Mouse (Mus musculus) adrenal gland, postnatal 36 days (tissue): ENCODE measurements around the gene Trim41. TPM values are rescaled to one million over a fixed set of nuclear protein-coding genes. Genes with fewer than 3 reads are reported as not detected.
"Not testable (repeated sequence)": the region's sequence is repeated elsewhere in the genome, so short reads cannot be mapped to it uniquely, and the experiment has no call there.

Source experiments
- DNase-seq, 2 experiments: peaks; one replicate each; pipeline ENCODE4 v3.0.0; 2021; ENCODE audit warnings: mixed read lengths in 1 of 2
- long read RNA-seq, 2 experiments: library from polyadenylated mRNA; stranded (forward); transcript quantifications; one replicate each; pipeline ENCODE4 v2.0.0; 2021; ENCODE audit warnings: borderline sequencing depth in 2 of 2
- total RNA-seq, 2 experiments: library from RNA; stranded (reverse); gene quantifications; 2 replicates each; pipeline ENCODE4 v1.2.3; 2021

The Trim41 gene
- 10 to 100 TPM; 32.9 to 45.2 TPM for total RNA-seq
- long read RNA-seq, experiment 1, partial matches to known transcripts: 8 of 9 reads
- long read RNA-seq, experiment 1, other reads (novel, unspliced or antisense): 1 of 9 reads
- long read RNA-seq, experiment 2, partial matches to known transcripts: 3 of 3 reads
- long read RNA-seq, experiment 2, other reads (novel, unspliced or antisense): 0 of 3 reads

DNA sequence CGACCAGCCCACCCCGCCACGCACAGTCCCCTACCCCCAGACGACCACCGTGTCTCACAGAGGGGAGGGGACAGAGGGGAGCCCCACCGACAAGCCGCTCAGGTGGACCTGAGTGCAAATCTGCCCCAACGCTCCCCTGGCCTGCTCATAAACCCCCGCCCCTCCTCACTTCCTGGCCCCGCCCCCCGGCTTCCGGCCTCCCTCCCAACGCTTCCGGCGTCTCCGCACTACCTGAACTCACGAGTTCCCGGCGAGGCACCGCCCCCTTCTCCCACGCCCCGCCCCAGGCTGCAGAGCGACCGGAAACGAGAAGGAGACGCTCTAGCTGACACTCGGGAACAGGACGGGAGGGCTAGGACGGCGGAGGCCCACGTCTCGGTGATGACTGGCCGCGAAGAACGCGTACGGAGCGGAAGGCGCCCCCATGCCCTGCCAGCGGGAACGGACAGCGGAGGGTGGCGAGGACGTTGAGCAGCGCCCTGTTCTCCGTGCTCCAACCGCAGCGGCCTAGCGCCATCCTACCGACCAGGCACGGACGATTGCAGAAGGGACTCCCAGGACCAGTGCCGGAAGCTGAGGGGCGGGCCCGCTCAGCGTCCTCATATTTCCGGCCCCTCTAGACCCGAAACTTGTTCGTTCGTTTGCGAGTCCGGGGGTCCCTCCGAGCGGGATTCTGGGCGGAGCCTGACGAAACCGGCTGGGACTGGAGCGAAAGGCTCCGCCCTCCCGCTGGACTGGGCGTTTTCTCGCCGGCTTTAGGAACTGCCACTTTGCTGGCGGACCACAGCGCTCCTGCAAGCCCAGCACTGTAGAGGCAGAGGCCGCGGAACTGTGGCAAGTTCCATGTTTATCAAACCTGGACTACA, at the start of gene Trim41:
Trim41 (minus strand) TSS at position 554 of the 866 bp plus-strand sequence.
- DNase-seq: peak; percentile 100

DNA sequence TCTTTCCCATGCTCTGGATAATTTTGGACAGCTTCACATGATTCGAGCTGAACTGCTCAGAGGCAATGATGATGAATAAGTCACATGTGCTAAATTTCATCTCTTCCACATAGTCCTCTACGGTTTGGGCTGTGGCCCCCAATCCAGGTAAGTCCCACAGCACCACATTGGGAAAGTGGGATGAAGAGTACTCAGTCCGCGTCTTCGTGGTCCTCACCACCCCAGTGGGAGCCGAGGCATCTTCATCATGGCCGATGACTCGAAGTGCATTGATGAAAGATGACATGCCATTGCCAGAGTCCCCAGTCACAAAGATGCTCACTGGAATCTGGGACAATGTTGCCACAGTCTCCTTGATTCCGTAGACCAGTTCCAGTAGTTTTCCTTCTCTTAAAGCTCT, 49.3 kb upstream of the Trim41 start:
- no peak for DNase-seq

DNA sequence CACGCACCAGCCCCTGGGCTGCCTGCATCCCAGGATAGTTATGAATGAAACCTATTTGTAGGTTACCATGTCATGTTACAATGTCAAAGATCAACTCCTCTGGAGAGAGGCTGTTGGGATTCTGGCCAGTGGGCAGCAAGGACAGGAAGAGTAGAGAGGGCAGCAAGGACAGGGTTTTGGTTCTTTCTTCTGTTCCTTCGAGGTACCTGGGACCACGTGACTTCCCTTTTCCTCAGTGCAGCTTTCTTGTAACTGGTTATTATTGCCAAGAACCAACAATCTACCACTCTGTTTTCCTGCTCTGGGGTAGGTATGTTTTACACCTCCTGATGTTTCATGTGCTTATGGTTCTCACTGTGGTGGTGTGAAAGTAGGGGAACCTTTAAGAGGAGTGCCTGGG, 46.7 kb upstream of the Trim41 start:
- no peak for DNase-seq

DNA sequence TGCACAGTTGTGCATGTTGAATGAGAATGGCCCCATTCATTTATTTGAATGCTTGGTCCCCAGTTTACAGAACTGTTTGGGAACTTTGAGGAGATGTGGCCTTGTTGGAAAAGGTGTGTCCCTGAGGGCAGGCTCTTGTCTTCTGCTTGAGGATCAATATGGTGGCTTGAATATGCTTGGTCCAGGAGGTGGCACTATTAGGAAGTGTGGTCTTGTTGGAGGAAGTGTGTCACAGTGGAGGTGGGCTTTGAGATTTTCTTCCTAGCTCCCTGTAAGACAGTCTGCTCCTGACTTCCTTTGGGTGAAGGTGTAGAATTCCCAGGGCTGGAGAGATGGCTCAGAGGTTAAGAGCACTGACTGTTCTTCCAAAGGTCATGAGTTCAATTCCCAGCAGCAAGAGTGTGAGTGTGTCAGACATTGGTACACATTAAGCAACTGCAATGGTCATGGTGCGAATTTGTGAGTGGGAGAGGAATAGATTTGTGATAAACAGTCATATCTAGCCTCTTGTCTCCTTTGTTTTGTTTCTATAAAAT, 45.7 kb upstream of the Trim41 start:
- DNase-seq: no peak

DNA sequence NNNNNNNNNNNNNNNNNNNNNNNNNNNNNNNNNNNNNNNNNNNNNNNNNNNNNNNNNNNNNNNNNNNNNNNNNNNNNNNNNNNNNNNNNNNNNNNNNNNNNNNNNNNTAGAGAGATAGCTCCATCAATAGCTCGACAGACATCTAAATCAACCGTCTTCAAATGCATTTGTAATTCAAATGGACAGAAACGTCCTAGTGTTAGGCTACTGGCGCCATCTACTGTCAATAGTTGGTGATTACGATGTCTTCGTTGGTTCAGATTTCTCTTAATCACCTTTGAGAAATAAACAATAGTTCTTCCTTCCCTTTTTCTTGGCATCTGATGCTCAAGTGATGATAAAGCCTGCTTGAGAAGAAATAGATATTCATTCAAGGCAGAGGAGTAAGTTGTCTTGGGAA, 41.9 kb upstream of the Trim41 start:
- peak; percentile 30 to 57 for DNase-seq

DNA sequence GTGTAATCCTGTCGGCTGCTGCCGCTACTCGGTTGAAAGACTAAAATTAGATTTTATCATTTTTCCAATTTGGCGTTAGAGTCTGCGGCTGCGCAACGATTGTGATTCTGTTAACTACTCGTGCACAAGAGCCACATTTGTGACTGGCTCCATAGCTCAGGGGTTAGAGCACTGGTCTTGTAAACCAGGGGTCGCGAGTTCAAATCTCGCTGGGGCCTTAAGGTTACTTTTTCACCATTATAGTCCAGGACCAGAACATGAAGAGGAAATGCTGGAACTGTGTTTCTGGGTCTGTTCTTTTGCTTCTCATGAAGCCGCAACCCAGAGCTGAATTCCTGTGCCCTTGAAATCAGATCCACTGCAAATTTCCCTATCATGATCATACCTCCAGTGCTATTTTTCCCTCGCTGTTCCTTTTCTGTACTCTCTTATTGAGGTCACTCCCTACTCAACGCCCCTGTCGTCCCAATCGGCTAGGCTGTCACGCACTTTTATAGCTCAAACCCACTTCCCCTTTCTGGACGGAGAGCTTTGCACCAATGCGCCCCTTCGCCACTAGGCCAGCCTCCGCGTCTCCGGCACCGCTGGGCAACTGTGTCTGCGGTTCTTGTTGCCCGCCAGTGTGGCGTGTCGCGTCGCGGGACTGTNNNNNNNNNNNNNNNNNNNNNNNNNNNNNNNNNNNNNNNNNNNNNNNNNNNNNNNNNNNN, 36.5 kb upstream of the Trim41 start:
- peak; percentile 86 to 91 for DNase-seq

DNA sequence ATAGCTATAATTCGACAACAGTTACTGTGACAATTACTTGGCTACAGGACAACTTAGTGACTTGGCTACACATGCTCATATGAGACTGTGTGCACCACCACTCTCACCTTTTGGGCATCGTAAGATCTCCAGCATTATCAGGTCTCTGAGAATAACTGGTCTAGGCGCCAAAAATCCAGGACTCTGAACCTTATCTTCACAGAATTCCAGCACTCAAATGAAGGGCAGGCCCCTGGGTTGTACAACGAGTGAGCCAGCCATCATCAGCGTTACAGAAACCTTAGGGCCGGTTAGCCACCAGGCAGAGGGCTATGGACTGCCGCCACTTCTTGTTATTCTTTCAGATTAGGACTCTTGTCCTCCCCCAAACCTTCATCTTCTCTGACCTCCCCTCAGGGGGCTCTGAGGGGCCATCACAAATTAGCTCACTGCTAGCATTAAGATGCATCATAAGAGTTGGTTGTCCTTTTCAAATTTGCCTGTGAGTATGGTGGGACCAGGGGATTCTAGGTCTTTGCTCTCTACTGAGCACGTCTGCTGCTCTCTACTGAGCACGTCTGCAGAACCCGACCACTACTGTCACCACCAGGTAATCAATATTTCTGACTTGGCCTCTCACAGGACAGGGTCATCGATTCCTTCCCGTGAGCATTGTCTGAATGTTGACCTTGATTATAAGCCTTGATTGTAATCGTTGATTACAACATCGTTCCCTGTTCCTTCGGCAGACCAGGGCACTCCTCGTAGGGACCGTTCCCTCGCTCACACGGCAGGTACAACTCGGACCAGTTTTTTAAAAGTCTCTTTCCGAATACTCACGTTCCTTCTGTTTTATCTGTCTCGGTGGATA, 35.7 kb upstream of the Trim41 start:
- DNase-seq: no peak

DNA sequence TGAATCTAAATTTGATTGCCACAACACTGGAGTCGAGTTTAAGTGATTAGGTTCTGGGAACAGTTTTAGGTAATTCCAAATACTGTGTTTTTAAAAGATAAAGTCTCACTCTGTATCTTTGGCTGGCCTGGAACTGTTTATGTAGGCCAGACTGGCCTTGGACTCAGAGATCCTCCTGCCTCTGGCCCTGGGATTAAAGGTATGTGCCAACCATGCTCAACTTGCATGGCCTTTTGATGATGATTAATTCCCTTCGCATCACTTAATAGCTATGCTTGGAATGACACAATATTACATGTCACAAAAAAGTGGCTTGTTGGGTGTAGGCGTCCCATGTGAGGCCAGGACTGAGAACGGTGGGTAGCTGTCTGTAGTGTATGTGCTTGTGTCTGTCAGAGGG, 35.0 kb upstream of the Trim41 start:
- DNase-seq: peak in 1 of 2 experiments; percentile 48

DNA sequence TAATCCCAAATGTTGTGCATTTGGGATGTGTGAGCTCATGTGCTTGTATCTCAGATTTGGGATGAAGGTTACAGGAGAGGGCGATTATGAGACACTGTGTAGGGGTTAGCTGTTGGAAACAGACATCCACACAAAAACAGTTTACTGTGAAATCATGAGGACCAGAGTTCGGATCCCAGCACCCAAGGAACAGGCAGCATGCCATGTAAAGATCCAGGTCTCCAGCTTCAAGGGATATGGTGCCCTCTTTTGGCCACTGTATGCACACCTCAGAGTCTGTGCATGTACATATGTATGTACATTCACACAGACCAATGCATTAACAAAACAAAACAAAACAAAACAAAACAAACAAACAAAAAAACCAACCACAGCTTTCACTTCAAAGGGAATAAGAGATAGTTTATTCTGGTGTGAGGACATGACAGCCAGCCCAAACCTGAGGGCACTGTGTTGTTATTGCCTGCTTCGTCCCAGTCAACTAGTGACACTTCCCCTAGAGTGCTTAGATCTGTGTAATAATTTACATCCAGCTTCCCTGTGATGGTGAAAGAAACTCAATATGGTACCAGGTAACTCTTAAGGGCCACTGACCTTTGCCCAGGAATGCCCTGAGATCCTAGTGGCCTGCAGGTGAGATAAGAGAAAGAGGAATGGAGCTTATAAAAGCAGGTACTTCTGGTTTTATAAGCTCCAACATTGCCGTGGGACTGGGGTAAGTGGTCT, 34.3 kb upstream of the Trim41 start:
- no peak for DNase-seq

DNA sequence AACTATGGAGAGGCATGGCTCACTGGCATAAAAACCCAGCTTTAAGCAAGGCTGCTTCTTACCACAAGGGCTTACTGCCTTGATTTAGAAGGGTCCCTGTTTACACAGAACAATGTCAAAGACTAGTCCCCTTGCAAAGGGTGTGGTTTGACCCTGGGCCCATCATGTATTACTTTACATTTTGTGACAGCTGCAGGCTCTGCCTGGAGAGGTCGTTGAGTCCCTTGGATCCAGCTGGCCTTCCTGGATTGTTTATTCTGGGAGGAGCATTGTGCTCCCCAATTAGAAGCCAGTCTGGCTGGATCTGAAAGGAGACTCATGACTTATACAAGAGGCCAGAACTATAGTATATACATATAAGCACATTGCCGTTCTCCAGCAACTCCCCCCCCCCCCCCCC, 33.1 kb upstream of the Trim41 start:
- no peak for DNase-seq

DNA sequence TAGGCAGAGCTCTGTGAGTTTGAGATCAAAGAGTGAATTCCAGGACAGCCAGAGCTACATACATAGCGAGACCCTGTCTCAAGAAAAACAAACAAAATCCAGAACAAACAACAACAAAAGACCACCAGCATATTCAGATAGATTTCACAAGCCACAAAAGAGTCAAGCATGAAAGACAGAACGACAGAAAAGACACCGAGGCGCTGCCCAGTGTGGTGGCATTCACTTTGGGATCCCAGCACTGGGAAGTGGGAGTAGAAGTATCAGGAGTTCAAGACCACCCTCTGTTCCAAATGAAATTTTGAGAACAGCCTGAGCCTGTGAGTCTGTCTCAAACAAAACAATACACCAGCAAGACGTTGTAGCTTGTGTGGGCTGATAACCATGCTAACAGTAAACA, 29.7 kb upstream of the Trim41 start:
- DNase-seq: no peak

DNA sequence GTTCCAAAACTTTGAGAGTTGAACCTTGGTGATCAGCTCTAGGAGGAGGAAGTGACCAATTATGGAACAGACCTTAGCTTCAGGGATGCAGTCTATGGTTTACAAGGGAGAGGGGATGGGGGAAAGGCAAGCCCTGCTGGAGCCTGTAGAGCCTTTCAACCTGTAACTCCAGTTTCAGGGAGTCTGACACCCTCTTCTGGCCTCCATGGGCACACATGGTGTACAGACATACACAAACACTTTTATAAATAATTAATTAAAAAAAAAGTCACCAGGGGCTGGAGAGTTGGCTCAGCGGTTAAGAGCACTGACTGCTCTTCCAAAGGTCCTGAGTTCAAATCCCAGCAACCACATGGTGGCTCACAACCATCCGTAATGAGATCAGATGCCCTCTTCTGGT, 29.2 kb upstream of the Trim41 start:
- DNase-seq: not testable (repeated sequence)

DNA sequence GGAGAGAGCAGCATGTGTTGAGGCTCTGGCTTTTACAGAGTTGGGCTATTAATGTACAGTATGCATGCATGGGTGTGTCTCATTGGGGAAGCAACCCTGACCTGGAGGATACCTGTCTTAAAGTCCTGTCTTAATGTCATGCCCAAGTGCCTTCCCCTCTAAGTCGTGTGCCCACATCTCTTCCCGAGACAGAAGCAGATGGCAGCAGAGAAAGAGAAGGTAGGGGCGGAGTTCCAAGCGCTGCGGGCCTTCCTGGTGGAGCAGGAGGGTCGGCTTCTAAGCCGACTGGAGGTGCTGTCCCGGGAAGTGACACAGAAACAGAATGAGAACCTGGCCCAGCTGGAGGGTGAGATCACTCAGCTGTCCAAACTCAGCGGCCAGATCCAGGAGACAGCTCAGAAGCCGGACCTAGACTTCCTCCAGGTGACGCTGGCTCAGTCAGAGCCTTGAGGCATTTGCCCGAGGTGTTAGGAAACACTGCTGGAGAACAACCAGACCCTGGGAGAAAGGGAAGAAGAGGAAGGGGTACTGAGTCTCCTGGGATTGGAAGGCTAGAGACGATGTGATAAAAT, 28.2 kb upstream of the Trim41 start:
- no peak for DNase-seq

DNA sequence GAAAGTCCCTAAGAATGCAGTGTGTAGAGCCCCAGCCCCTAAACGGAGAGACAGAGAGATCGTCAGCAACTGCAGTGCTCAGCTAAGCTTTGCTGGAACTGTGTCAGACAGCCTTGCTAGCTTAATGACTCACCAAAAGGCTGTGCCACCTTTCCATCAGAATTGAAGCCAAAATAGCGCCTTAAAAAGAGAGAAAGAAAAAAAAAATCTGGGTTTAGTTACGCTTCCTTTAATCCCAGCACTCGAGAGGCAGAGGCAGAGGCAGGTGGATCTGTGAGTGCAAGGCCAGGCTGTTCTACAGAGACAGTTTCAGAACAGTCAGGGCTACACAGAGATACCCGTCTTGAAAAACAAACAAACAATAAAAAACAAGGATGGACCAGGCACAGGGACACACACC, 27.2 kb upstream of the Trim41 start:
- peak in 1 of 2 experiments; percentile 56 for DNase-seq

DNA sequence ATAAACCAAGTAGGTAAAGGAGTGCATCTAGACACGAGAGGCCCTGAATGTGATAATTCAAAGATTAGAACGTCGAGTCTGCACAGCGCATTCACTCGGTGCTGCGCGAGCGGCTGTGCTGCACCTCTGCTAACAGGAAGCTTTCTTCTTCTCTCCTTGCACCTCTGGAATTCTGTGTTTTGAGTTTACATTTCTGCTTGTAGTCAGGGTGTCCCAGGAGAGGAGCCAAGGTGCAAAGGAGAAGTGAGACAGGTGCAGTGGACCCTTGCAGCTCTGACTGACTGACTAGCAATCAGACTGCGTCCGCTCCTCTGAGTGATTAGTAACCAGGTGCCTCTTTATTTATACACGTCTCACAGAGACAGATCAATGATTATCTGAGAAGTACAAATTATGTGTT, 26.0 kb upstream of the Trim41 start:
- DNase-seq: no peak

DNA sequence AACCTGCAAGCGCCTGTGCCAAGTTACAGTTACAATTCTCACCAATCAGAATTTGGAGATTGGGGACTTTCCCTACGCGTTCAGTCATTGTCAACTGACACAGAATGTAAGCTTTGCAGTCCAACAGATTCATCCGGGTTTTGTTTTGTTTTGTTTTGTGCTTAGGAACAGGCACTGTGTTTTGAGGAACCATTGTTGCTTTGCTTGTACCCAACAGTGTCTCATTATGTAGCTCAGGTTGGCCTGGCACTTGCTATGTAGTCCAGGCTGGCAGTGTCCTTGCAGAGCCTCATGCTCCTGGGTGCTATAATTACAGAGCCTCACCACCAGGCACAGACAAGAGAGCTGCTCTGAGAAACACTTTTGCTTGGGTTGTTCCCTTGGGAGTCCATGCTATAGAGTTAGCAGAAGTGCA, 25.2 kb upstream of the Trim41 start:
- no peak for DNase-seq

DNA sequence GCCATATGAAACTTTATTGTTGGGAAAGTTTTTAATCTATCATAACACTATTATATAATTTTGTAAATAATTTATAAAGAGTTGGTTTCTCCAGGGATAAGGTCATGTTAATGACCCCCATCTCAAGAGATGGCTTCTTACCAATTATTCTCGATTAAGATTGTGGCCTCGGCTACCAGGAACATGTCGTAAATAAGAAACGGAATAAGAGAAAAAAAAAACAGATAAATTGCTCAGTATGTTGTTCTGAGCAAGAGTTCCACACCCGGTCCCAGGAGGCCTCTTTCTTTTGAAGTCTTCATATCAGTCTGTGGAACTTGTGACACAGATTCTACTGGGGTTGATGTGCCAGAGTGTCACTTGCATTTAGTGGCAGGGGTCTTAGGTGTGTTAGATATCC, 24.1 kb upstream of the Trim41 start:
- no peak for DNase-seq

DNA sequence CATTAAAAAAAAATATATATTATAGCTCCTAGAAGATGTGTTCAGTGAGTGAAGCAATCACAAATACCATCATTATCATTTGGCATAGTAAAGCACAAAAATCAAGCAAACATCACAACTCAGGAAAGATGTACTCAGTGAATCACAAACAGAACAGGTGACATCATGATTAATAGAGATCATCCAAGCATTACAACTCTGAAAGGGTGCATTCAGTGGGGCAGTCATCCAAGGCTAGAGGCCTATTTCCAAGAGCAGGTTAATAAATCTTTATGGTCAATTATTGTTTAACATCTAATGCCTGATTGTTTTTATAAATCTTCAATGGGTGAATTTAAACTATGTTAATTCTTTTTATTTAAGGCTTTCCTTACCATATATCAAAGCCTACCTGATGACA, 23.7 kb upstream of the Trim41 start:
- no peak for DNase-seq

DNA sequence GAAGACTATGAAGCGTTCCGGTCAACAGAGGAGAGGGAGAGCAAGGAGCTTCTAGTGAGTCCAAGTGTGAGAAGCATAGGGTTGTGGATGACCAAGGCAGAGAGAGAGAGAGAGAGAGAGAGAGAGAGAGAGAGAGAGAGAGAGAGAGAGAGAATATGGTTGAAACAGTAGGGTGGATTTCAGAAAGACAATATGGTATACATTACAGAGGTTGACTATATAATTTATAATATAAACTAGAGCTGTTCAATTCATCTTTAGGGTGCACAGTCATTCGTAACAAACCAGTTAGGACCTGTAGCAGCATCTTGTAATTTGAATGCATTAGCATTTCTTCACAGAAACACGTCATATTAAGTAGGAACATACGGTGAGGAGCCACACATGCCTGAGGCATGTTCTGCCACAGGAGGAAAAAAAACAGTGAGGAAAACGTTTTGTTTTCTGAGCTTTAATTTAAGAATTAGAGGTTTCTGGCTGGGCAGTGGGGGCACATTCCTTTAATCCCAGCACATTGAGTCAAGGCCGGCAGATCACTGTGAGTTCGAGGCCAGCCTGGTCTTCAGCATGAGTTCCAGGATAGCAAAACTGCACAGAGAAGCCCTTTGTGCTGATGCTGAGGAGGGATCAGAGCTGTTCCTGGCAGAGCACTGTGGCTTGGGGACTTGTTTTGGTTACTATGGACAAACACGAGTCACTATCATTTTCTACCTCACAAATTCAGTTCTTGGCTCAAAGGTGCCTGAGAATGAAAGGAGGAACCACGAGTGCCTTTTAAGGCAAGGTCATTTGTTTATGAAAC, 21.9 kb upstream of the Trim41 start:
- DNase-seq: no peak
